ENCODE assay signal across 15 mouse cellular contexts in the genomic region with DNA sequence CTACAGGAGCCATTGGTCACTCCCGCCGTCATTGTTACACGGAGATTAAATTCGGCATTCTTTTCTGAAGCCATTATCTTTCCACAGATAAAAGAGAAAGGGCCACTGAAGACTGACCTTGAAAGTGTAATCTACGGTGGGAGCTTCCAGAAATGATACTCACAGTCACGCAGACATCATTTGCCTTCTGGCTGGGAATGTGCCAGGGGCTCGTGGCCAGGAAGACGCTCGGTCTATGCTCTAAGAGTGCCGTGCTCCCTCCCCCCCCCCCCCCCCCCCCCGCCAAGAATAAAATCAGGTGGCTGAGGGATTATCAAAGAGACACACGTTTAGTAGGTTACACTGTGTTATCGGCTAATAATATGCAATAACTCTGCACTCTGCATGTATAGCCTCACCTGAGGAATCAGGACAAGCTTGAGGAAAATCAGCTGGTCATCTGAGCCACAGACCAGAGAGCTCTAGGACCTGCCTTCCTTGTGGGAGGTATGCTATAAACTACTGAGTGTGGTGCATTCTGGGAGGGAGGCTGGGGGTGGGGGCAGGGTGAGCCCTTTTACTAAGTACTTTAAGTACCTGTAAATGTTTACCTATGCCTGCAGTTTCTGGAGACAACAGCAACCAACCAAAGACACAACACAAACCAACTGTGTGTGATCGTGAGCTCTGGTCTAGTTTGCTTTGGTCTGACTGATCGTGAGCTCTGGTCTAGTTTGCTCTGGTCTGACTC.
DNase-seq lines count a peak whose midpoint lies in the region; ATAC-seq lines count a peak whose summit lies in the region.
"Had no signal": no experiment of that assay in that cellular context is flagged by ENCODE, and none has a peak within 500 bp of the region (broad histone marks: within the 10 kb centered on the region; RNA-seq: fewer than 3 reads in every experiment).

No protein-coding gene starts in this region.

- H3K36me3 ChIP-seq in midbrain, embryonic 10.5 days = peaks cover 100% of the 10 kb centered on the region
- peaks cover 50% of the 10 kb centered on the region for H3K36me3 ChIP-seq in midbrain, embryonic 14.5 days (ENCODE audit: control insufficient read depth, insufficient read depth, low read length)
- H3K36me3 ChIP-seq: liver, embryonic 13.5 days had no signal

- peak overlapping the region; percentile 42; the same call in 1 of the 2 replicates for H3K27ac ChIP-seq in midbrain, embryonic 10.5 days (replicated peaks)
- H3K27ac ChIP-seq in midbrain, embryonic 14.5 days (replicated peaks; ENCODE audit: low read depth, low read length) = no peak overlapping the region
- H3K27ac ChIP-seq: liver, embryonic 13.5 days had no signal

- no peak overlapping the region for H3K4me3 ChIP-seq in midbrain, embryonic 10.5 days
- H3K4me3 ChIP-seq in midbrain, embryonic 14.5 days (replicated peaks; ENCODE audit: low read depth, low read length) = no peak overlapping the region
- H3K4me3 ChIP-seq: liver, embryonic 13.5 days had no signal

- no peak overlapping the region for H3K4me2 ChIP-seq in midbrain, embryonic 14.5 days (ENCODE audit: low read length)
- H3K4me2 ChIP-seq: liver, embryonic 13.5 days had no signal

- H3K9ac ChIP-seq in midbrain, embryonic 14.5 days (replicated peaks; ENCODE audit: low read length) = no peak overlapping the region
- H3K9ac ChIP-seq: liver, embryonic 13.5 days had no signal

- WGBS in midbrain, embryonic 10.5 days = 72% methylated on average over 15 of the region's 15 CpGs
- 60% methylated on average over 14 of the region's 15 CpGs for WGBS in midbrain, embryonic 14.5 days

- H3K4me1 ChIP-seq in midbrain, embryonic 10.5 days = peaks cover 27% of the 10 kb centered on the region
- H3K4me1 ChIP-seq in midbrain, embryonic 14.5 days (ENCODE audit: control insufficient read depth, insufficient read depth, low read length) = no peaks in the 10 kb centered on the region
- H3K4me1 ChIP-seq: liver, embryonic 13.5 days had no signal

- peak; percentile 25 for DNase-seq in adrenal gland, postnatal 10 days
- DNase-seq in adrenal gland, adult 18-20 months (ENCODE audit: low spot score in 2 of 2) = no peak
- DNase-seq in midbrain, embryonic 10.5 days (ENCODE audit: low spot score) = no peak
- DNase-seq in midbrain, embryonic 14.5 days = no peak
- DNase-seq in kidney, postnatal 10 days = peak; percentile 47
- DNase-seq in testis, postnatal 10 days (ENCODE audit: low spot score) = peak; percentile 68
- DNase-seq in layer of hippocampus, adult 9-10 months (ENCODE audit: low spot score) = no peak
- no peak for DNase-seq in embryo, embryonic 10.5 days (ENCODE audit: low spot score)
- DNase-seq: cerebellum, adult 18-20 months; embryo, embryonic 11 days; heart, adult 18-20 months; heart, postnatal 14 days; liver, embryonic 13.5 days; thymus, adult 2 months had no signal

- no peaks in the 10 kb centered on the region for H3K9me3 ChIP-seq in midbrain, embryonic 10.5 days (replicated peaks)
- H3K9me3 ChIP-seq in midbrain, embryonic 14.5 days (ENCODE audit: control insufficient read depth, low read length) = no peaks in the 10 kb centered on the region
- H3K9me3 ChIP-seq: liver, embryonic 13.5 days had no signal

- ATAC-seq in midbrain, embryonic 14.5 days (ENCODE audit: low FRiP score, low TSS enrichment) = no peak
- ATAC-seq: inflammation-experienced regulatory T-cells, adult 6 months had no signal

- no peaks in the 10 kb centered on the region for H3K27me3 ChIP-seq in midbrain, embryonic 10.5 days (ENCODE audit: low read depth, poor library complexity, severe bottlenecking)
- H3K27me3 ChIP-seq in midbrain, embryonic 14.5 days (ENCODE audit: control insufficient read depth, insufficient read depth, low read length) = no peaks in the 10 kb centered on the region
- H3K27me3 ChIP-seq: liver, embryonic 13.5 days had no signal

Comparison
In these comparisons a context has a peak if more than half of its experiments do, and no peak if none do; other contexts are left out.
1. DNase-seq: peak in adrenal gland, postnatal 10 days (single experiment), kidney, postnatal 10 days (single experiment) and testis, postnatal 10 days (single experiment); none in adrenal gland, adult 18-20 months (0 of 2), midbrain, embryonic 10.5 days (single experiment), midbrain, embryonic 14.5 days (single experiment), layer of hippocampus, adult 9-10 months (single experiment) and embryo, embryonic 10.5 days (single experiment).